Mouse (Mus musculus): ENCODE measurements around the gene Olfr5.
"Not testable (repeated sequence)": the region's sequence is repeated elsewhere in the genome, so short reads cannot be mapped to it uniquely, and the experiment has no call there.

The Olfr5 gene

DNA sequence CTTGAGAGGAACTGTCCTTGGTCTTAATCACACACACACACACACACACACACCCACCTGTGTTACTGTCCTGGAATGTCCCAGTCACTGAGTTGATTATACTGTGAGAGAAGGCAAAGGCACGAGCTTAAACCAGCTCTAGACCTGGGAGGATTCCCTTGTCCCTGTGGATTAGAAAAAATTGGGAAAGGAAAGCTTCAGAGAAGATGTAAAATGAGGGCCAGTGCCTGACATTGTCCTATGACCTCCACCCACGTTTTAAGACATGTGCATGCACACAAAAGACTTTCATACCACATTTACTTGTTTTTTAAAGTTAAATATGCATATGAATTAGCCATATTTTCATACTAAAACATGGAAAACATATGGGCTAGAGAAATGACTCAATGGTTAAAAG, at the start of gene Olfr5:
Gene Olfr5, minus strand, starts transcription at position 101 of the 400 bp plus-strand sequence.
- no peak for DNase-seq (ENCODE audit: inconsistent ontology term)

DNA sequence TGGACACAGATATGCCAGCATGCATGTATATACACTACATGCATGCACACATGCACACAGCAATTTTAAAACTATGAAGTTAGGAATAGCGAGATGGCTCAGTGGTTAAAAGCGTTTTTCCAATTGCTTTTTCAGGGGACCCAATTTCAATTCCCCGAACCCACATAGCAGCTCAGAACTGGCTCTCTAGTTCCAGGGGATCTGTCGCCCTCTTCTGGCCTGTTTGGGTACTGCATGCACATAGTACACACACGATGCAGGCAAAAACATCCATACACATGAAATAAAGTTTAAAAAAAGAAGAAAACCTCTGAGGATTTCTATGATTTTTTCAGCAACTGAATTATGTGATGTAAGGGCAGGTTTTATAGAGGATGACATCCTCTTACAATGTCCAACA, 39.4 kb upstream of the Olfr5 start:
- DNase-seq (ENCODE audit: inconsistent ontology term) = no peak

DNA sequence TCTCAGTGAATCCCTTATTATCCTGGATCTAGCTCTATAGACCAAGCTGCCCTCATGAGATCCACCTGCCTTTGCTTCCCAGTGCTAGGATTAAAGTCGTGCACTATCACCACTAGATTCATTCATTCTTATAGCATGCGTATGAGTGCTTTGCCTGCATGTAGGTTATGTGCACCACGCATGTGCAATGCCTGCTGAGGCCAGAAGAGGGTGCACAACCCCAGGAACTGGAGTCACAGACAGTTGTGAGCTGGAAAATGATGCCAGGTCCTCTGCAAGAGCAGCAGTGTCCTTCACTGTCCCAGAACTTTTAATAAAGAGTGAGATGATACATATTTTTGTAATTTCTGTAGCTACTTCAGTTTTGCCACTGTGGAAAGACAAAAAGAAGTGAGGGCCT, 38.3 kb upstream of the Olfr5 start:
- no peak for DNase-seq (ENCODE audit: inconsistent ontology term)

DNA sequence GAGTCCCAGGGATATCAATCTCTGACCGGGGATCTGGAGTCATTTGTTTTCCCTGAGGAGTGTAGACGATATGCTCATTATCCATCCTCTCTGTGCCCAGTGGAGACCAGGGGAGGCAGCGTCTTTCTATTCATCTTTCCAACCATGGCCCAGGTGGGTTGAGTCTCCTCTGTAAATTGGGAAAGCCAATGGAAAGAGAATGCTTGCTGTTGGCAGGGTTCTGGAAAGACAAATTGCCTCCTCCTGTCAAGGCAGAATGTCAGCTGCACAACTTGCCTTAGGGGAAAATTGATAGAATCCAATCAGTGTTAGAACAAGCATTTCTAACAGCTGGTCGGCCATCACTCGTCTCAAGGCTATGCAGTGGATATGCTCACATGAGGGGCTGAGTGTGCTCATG, 36.1 kb upstream of the Olfr5 start, which contains the start of gene Olfr1349:
Gene Olfr1349, minus strand, starts transcription at position 101 of the 400 bp plus-strand sequence.
- no peak for DNase-seq (ENCODE audit: inconsistent ontology term)

DNA sequence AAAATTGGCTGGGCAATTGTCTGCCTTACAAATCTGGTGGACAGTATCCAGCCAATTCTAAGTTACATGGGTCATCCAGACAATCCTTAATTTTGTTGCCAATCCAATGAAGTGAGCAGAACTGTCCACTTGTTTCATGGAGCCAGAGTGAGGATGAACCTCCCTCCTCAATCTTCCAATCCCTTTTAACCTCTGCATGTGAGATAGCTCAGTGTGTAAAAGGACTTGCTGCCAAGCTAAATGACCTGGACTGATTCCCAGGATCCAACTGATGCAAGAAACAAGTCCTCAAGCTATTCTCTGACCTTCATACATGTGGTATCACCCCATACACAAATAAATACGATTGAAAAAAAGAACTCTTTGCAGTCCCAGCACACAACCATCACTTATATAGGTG, 34.9 kb upstream of the Olfr5 start:
- no peak for DNase-seq (ENCODE audit: inconsistent ontology term)

DNA sequence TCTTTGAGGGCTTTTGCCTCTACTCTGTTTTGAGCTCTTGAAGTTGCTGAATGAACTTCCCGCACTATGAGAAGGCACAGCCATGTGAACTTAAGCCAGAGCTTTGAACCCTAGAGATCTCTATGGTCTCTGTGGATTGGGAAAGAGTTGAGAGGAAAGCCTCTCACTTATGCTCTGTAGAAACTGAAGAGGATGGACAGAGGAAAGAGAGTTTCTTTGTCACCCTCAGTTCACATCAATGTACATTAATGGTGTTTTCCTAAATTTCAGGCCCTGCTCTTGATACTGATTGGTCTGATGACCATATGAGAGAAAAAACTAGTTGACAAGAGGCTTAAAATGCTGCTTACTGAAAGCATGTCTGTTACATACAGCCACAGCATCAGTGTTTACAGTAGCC, 21.9 kb upstream of the Olfr5 start, which contains the start of gene Olfr1348:
Gene Olfr1348, minus strand, starts transcription at position 101 of the 400 bp plus-strand sequence.
- DNase-seq (ENCODE audit: inconsistent ontology term) = no peak

DNA sequence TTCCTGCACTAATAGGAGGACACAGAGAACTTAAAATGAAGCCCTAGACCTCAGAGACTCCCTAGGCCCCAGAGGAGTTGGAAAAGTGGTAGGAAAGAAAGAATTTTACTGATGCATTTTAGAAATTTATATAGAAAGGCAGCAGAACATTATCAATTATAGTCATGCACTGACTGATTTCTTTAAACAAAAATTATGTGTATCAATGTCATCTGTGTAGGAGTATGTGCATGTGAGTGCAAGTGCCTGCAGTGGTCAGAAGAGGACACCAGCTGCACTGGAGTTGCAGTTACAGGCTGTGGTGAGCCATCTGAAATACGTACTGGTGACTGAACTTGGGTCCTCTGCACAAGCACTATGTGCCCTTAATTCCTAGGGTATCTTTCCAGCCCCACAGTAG, 12.9 kb upstream of the Olfr5 start, which contains the start of gene Olfr1347:
Gene Olfr1347, minus strand, starts transcription at position 101 of the 400 bp plus-strand sequence.
- no peak for DNase-seq (ENCODE audit: inconsistent ontology term)

DNA sequence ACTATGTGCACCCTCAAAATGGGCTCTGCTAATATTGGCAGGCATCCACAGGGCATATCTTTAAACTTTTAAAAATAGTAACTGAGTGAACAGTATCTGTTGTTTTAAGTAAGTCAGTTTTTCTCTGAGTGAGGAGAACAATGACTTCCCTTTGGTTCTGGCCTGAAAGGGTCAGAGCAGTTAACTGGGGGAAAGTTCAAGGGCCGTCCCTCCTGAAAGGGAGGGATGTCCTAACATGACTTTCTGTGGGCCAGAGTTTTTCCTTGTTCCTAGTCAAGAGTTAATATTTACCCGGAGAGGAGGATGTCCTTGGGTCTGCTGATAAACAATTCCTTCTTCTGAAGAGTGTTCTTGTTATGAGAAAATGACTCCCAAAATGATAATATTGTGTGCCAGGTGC, 9.1 kb downstream of the Olfr5 start:
- DNase-seq (ENCODE audit: inconsistent ontology term) = not testable (repeated sequence)

DNA sequence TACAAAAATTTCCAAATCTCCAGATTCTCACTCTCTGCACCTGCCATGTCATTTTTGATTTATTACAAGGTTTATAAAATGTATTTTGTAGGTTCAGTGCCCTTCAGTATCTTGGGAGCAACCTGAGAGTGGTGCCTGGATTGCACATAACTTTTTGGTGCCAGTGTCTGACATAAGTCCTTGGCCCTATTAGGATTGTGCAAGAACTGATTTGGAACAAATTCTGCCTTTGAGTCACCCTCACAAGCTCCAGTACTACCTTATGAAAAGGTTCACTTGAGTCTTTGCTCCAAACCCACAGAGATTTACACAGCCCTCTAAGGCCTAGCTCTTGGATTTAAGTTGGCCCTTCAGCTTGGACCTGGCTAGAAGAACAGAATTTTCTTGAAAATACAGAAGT, 19.8 kb downstream of the Olfr5 start, which contains the start of gene Olfr1346:
Gene Olfr1346, plus strand, starts transcription at position 151 of the 400 bp plus-strand sequence.
- no peak for DNase-seq (ENCODE audit: inconsistent ontology term)

DNA sequence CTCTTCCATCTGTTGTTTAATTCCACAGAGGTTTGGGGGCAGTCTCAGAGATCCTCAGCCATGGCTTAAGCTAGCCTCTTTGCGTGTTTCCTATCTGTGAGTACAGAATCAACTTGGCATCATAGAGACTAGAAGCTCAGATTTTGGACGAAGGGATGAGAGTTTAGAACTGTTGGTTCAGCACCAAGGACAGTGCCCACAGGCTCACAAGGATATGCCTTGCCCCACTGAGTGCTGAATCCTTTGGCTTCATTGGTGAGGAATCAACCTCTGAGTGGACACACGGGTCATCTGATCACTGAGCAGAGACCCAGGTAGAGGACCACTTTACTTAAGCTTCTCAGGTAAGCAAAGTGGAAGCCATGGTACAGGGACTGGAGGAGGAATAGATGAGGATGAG, 30.3 kb downstream of the Olfr5 start:
- no peak for DNase-seq (ENCODE audit: inconsistent ontology term)

DNA sequence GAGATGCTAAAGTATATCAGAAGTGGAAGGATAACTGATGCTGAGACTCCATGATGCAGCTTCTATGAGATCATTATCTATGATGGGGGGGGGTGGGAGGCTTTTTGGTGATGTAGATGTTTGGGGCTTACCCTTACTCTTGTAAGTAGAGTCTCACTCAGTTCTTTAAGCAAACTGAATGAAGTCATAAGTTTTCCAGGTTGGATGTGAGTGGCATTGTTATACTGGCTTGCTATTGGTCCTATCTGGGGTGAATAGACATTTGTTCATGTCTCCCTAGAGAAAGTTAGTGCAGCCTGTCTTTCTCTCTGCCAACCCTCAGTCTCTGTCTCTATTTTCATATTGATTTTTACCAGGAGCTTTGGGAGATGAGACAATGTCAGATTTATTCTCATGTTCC, 30.9 kb downstream of the Olfr5 start, which contains the start of gene Olfr1336:
Gene Olfr1336, plus strand, starts transcription at position 301 of the 400 bp plus-strand sequence.
- no peak for DNase-seq (ENCODE audit: inconsistent ontology term)

DNA sequence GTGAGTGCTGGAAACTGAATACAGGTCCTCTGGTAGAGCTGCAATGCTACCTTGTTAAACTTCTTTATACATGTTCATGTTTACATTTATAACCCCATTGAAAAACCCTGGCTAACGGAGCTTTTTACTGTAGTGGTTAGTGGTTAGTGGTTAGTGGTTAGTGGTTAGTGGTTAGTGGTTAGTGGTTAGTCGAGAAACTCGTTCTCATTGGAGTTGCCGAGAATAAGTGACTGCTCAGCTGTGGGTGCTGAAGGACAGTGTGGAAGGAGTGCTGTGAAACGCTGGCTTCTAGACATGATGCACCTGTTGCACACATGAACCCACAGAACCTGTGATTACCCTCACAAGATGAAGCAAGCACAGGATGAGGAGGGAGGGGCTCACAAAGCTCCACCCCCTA, 39.0 kb downstream of the Olfr5 start:
- DNase-seq (ENCODE audit: inconsistent ontology term) = no peak

DNA sequence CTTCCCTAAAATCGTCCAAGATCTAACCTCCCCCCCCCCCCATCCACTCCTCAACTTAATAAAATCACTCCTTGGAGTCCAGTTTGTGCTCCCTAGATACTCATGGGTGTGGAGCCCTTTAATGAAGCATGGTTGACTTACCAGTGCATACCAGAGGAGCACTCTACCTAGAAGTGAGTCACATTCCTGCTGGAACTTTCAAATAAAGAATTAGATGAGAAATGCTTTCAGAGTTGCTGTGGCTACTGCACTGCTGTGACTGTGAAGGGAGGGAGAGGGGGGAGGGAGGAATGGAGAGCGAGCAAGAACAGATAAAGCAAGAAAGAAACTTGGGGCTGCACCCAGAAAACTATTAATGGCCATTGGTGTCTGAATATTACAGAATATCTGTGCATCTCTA, 45.6 kb downstream of the Olfr5 start:
- DNase-seq (ENCODE audit: inconsistent ontology term) = peak; percentile 61

DNA sequence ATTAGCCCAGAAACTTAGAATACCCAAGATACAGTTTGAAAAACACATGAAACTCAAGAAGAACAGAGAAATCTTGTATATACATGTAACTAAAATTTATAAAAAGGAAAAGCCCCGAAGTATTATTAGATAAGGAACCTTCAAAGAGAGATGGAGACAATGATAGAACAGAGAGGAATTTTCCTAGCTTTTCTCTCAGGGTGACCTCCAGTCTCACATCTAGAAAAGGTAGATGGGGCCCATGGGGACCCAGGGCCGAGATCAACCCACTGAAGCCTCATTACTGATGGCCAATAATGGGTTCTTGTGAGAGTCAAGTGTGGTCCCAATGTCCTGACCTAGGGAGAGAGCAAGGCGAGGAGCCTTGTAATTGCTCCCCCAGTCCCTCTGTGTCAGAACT, 48.4 kb downstream of the Olfr5 start, which contains the start of gene Olfr1344:
Gene Olfr1344, plus strand, starts transcription at position 301 of the 400 bp plus-strand sequence.
- DNase-seq (ENCODE audit: inconsistent ontology term) = no peak

DNA sequence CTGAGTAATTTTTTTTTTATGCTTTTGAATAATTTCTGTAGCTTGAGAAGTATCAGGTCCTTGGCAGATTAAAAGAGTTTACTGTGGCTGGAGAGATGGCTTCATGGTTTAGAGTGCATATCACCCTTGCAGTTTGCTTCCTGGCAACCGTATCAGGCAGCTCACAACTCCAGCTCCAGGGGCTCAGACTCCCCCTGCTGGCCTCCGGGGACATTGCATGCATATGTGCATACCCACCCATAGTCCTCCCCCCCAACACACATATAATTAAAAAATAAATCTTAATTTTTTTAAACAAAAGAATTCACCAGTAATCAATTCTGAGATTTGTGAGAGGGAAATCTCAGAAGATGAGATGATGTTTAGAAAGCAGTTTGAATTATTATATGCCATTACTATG, 56.4 kb downstream of the Olfr5 start:
- peak; percentile 32 for DNase-seq (ENCODE audit: inconsistent ontology term)

DNA sequence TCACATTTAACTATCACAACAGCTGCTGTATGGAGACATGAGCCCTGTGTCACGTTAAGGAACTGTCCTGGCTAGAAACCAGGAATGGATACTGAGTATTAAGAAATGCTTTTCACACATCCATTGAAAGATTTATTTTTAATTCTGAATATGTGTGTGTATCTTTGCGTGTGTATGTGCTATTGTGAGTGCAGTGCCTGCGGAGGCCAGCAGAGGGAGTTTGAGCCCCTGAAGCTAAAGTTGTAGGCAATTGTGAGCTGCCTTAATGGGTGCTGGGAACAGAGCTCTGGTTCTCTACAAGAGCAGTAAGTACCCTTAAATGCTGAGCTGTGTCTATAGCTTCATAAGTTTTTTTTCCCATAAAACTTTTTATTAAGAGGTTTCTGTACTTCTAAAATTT, 57.4 kb downstream of the Olfr5 start:
- no peak for DNase-seq (ENCODE audit: inconsistent ontology term)

All from Muller cell, postnatal 12 days (primary cell).